9 mouse cellular contexts compared by ENCODE assay signal in the genomic region with DNA sequence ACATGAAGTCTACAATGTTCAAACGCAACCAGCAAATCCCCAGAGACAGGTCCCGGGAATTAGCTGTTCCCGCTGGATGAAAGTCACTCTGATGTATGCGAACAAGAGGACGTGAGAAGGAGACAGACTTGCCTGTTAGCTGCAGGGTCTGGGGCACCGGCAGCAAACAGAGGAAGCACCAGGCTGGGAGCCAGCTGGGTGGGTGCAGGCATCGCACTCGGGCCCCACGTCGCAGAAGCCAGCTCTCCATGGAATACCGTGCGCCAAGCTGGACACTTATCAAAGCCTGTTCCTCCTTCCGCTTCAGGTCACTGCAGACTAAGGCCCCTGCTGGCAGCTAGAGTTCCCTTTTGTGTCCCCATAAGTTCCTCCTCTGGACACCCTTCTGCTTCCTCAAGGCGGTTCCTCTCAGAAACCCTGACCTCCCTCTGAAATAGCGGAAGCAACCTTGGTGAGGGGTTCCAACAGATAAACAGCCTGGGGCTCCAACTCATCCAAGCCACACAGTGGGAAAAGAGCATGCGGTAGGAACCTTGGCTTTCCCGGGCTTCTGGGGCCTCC. TPM values are rescaled to one million over a fixed set of nuclear protein-coding genes. Genes with fewer than 3 reads are reported as not detected.
DNase-seq lines count a peak whose midpoint lies in the region; ATAC-seq lines count a peak whose summit lies in the region.
"Had no signal": no experiment of that assay in that cellular context is flagged by ENCODE, and none has a peak within 500 bp of the region (broad histone marks: within the 10 kb centered on the region; RNA-seq: fewer than 3 reads in every experiment).

A gene (minus strand): TSS at position 326 of the 561 bp plus-strand sequence.

- 20% methylated on average over 17 of the region's 17 CpGs for WGBS in heart, embryonic 10.5 days
- WGBS in limb, embryonic 10.5 days = 40% methylated on average over 17 of the region's 17 CpGs

- H3K9me3 ChIP-seq in heart, embryonic 10.5 days = no peaks in the 10 kb centered on the region
- no peaks in the 10 kb centered on the region for H3K9me3 ChIP-seq in limb, embryonic 10.5 days (replicated peaks)
- H3K9me3 ChIP-seq: embryonic facial prominence, embryonic 15.5 days had no signal

- DNase-seq in cerebellum, postnatal 10 days = peak; percentile 66 to 72
- DNase-seq in cerebellum, adult 18-20 months = no peak
- peak; percentile 96 for DNase-seq in MEL-GATA-1-ER (ENCODE audit: extremely low read depth, low read depth)
- no peak for DNase-seq in heart, embryonic 10.5 days (ENCODE audit: low spot score)
- no peak for DNase-seq in limb, embryonic 10.5 days (ENCODE audit: low spot score)
- peak; percentile 79 to 80 for DNase-seq in monocyte, adult 2 months (ENCODE audit: low read depth in 1 of 2, low spot score in 2 of 2)
- DNase-seq in ovary, postnatal 36 days (ENCODE audit: low spot score) = no peak

- H3K4me1 ChIP-seq in heart, embryonic 10.5 days = peaks cover 54% of the 10 kb centered on the region
- peaks cover 63% of the 10 kb centered on the region for H3K4me1 ChIP-seq in limb, embryonic 10.5 days

- ATAC-seq in activated CD4-positive, CD25-positive, alpha-beta regulatory T cell, adult 4 months = no peak

- no peaks in the 10 kb centered on the region for H3K36me3 ChIP-seq in heart, embryonic 10.5 days
- no peaks in the 10 kb centered on the region for H3K36me3 ChIP-seq in limb, embryonic 10.5 days
- H3K36me3 ChIP-seq: embryonic facial prominence, embryonic 15.5 days had no signal

- H3K4me3 ChIP-seq in heart, embryonic 10.5 days = peak within 1 kb of the TSS; percentile 30
- no peak within 1 kb of the TSS for H3K4me3 ChIP-seq in limb, embryonic 10.5 days

- peaks cover 57% of the 10 kb centered on the region for H3K27me3 ChIP-seq in heart, embryonic 10.5 days (ENCODE audit: insufficient read depth, poor library complexity, severe bottlenecking)
- H3K27me3 ChIP-seq in limb, embryonic 10.5 days (ENCODE audit: low read depth, poor library complexity, severe bottlenecking) = peaks cover 61% of the 10 kb centered on the region

- H3K27ac ChIP-seq in heart, embryonic 10.5 days = peak within 1 kb of the TSS; percentile 26; the same call in 1 of the 2 replicates
- 0 out of 2 replicates have a peak within 1 kb of the TSS, but pooled peaks have one; percentile 0 for H3K27ac ChIP-seq in limb, embryonic 10.5 days
- H3K27ac ChIP-seq: embryonic facial prominence, embryonic 15.5 days had no signal

RNA-seq across cellular contexts. Expression of the gene that starts here (rescaled TPM):
- polyA plus RNA-seq in heart, embryonic 10.5 days (2016; fragmentation: Nextera tagmentation; extraction: Ambion mirVana) = 2.0 and 3.4 TPM in 2 replicates
- polyA plus RNA-seq in limb, embryonic 10.5 days (2016; fragmentation: Nextera tagmentation; extraction: Ambion mirVana) = 2.6 and 2.9 TPM in 2 replicates
- under 1 TPM; 0.04 to 0.97 TPM for polyA plus RNA-seq in activated CD4-positive, CD25-positive, alpha-beta regulatory T cell, adult 4 months (2017; shearing (Covaris generic))

Comparison
In these comparisons a context has a peak if more than half of its experiments do, and no peak if none do; other contexts are left out.
1. DNase-seq: peak in cerebellum, postnatal 10 days (2 of 2), MEL-GATA-1-ER (single experiment) and monocyte, adult 2 months (2 of 2); none in cerebellum, adult 18-20 months (0 of 2), heart, embryonic 10.5 days (single experiment), limb, embryonic 10.5 days (single experiment) and ovary, postnatal 36 days (single experiment).